Mouse (Mus musculus) erythroblast, embryonic 14.5 days (primary cell): Measurements from ENCODE around the gene Kdm5d. TPM values are rescaled to one million over a fixed set of nuclear protein-coding genes. Genes with fewer than 3 reads are reported as not detected.

Experiments
- H3K27me3 ChIP-seq: 2 replicates; pipeline ENCODE4 v1.6.1; 2012; ENCODE audit warnings: inconsistent platforms; ENCODE audit not compliant: control insufficient read depth
- H3K36me3 ChIP-seq: 2 replicates; pipeline ENCODE4 v1.6.1; 2012; ENCODE audit warnings: mild to moderate bottlenecking, inconsistent platforms; ENCODE audit not compliant: control insufficient read depth
- H3K4me1 ChIP-seq: 2 replicates; pipeline ENCODE4 v1.6.1; 2012; ENCODE audit warnings: inconsistent platforms; ENCODE audit not compliant: control insufficient read depth
- H3K4me3 ChIP-seq: replicated peaks from 2 replicates; pipeline ENCODE3; 2012; ENCODE audit warnings: moderate library complexity, mild to moderate bottlenecking, inconsistent platforms
- H3K9me3 ChIP-seq: 2 replicates; pipeline ENCODE4 v1.6.1; 2012; ENCODE audit warnings: low read length, inconsistent platforms, mixed read lengths; ENCODE audit not compliant: control insufficient read depth
- GATA1 ChIP-seq: IDR thresholded peaks from 2 replicates; pipeline ENCODE4 v1.6.1; 2012; ENCODE audit warnings: low read length, inconsistent platforms, mixed read lengths
- TAL1 ChIP-seq: IDR thresholded peaks from 3 replicates; pipeline ENCODE4 v1.6.1; 2012; ENCODE audit warnings: low read length, inconsistent platforms, mixed read lengths
- polyA plus RNA-seq: library from polyadenylated mRNA; stranded (reverse); fragments of >175 nt; gene quantifications from 2 replicates; pipeline ENCODE4 v1.2.3, GENCODE M21; 2012

Kdm5d gene
- polyA plus RNA-seq, result 0.04 TPM in 1 of 2 replicates, not detected in the other

DNA sequence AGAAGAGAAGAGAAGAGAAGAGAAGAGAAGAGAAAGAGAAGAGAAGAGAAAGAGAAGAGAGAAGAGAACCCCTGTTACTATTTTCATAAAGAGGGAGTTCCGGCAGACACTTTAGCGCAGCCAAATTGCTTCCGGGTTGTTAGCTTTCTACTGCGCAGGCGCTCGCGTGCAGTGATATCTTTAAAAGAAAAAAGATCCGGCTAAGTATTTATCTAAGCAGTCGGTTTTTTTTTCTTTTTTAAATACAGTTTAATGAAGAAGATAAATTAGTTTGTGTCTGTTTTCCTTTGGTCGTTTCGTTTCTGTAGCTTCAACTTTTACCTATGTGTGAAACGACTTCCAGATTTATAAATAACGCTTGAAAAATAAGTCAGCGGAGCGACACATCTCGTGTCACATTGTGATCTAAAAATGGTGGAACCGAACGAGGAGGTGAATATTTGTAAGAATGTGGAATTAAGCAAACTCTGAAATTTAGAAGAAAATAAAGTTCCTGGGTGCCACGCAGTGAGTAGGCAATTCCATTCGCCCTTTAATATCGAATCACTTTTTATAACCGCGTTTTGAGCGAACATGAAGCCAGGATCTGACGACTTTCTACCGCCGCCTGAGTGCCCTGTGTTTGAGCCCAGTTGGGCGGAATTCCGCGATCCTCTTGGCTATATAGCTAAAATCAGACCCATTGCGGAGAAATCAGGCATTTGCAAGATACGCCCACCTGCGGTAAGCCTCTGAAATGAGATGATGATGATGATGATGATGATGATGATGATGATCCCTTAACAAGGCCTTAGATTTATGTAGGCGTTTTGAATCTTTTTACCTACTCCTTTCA lies at the start of gene Kdm5d:
Gene Kdm5d (plus strand): TSS at position 396 of the 835 bp plus-strand sequence.
- H3K4me1 ChIP-seq, result no peaks in the 10 kb centered on the region
- H3K9me3 ChIP-seq, result no peaks in the 10 kb centered on the region
- H3K4me3 ChIP-seq, result peak within 1 kb of the TSS; percentile 65
- H3K36me3 ChIP-seq, result no peaks in the 10 kb centered on the region
- H3K27me3 ChIP-seq, result no peaks in the 10 kb centered on the region
- TF ChIP-seq TAL1 (no peak), GATA1 (no peak)

DNA sequence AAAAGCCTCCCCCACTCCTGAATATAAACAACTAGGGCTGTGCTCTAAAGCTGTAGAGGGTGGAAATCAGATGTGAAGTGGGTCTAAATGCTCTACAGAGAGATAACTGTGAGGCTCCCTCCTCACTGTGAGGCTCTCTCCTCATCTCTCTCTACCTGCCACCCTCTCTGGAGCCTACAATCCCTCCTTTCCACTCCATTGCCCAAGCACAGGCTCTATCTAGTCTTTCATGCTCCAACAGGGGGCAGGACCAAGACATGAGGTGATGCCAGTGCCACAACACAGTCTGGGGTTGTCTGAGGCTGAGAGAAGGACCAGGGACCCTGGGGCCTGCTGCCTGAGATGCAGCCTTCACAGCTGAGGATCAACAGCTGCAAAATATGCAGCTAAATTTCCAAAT lies 25.2 kb upstream of the Kdm5d start:
- no peaks in the 10 kb centered on the region for H3K27me3 ChIP-seq
- H3K4me3 ChIP-seq, result no peak overlapping the region
- H3K4me1 ChIP-seq, result no peaks in the 10 kb centered on the region
- no peaks in the 10 kb centered on the region for H3K36me3 ChIP-seq
- H3K9me3 ChIP-seq, result no peaks in the 10 kb centered on the region
- TF ChIP-seq GATA1, result no peak
- TF ChIP-seq TAL1, result no peak

DNA sequence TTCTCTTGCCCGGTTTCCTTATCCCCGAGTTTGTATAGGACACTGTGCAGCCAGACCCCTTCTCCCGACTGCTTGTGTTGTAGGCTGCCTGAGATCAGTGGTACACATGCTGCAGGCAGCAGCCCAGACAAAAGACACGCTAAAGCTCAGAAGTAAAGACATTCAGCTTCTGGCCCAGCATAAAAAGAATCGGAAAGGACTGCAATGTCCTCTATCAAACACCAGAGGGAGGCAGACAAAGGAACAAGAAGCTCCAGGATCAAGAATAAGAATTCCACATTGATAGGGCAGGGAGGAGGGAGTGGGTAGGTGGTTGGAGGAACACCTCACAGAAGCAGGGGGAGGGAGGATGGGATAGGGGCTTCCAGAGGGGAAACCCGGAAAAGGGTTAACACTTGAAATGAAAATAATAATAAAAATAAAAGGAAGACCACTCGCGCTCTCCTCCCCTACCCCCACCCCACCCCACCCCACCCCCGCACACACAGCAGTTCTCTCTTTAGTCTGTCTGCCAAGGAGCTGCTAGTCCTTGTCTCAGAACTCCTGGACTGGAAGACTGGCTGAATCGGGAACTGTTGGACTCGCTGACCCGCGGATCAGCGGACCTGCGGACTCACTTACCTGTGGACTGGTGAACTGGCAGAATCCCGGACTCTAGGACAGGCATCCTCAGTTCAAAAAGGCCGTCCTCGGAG lies 24.6 kb upstream of the Kdm5d start:
- Histone ChIP-seq H3K4me1 (no peaks in the 10 kb centered on the region), H3K4me3 (no peak overlapping the region), H3K27me3 (no peaks in the 10 kb centered on the region), H3K9me3 (no peaks in the 10 kb centered on the region), H3K36me3 (no peaks in the 10 kb centered on the region)
- TF ChIP-seq GATA1, result no peak

Other genes starting within 250 kb of the Kdm5d start
- gene Zfy1, start 100.4 kb upstream of the Kdm5d start, polyA plus RNA-seq, result not detected in 2 replicates
- not detected in 2 replicates for gene Uba1y, start 79.1 kb upstream of the Kdm5d start, polyA plus RNA-seq
- 0.30 and 0.46 TPM in 2 replicates for gene Eif2s3y, start 112.8 kb downstream of the Kdm5d start, polyA plus RNA-seq